Mouse (Mus musculus): ENCODE data around the gene Mvb12b.

Mvb12b gene

DNA sequence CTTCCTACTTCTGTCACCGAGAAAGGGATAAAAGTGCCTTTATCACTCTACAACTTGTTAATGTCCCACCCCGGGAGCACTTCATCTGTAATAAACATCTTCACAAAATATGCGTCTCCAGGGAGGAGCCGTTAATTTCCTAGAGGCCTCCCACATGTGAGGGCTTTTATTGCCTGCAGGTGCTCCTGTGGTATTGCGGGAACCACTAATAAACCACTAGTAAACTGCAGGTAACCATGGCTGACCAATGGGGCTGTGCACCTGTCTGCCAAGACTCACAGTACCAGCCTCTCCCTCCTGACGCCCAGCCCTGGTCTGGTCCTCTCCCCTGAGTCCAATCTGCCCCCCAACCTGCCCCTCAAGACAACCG lies 186.3 kb downstream of the Mvb12b start:
- in situ Hi-C loops (cut with MseI, MboI) = no loop called here

GRCm38 (mm10) chr2:33700581-33701445 lies 186.9 kb downstream of the Mvb12b start:
- in situ Hi-C loops (cut with MseI, MboI) = no loop called here

DNA sequence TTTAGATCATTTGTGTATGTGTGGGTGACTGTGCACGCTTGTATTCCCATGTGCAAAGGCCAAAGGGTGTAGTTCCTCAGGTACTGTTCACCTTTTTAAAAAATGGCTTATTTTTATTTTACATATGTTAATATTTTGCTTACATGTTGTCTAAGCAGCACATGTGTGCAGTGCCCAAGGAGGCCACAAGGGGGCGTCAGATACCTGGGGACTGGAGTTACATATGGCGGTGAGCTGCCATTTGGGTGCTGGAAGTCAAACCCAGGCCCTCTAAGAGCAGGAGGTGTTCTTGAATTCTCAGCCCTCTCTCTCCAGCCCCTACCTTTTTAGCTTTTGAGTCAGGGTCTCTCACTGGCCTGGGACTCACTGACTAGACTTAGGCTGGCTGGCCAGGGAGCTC lies 188.8 kb downstream of the Mvb12b start:
- in situ Hi-C loops (cut with MseI, MboI) = no loop called here

GRCm38 (mm10) chr2:33696428-33696827 lies 191.3 kb downstream of the Mvb12b start:
- in situ Hi-C loops (cut with MseI, MboI) = no loop called here

GRCm38 (mm10) chr2:33693931-33694330 lies 193.8 kb downstream of the Mvb12b start:
- in situ Hi-C loops (cut with MseI, MboI) = no loop called here

GRCm38 (mm10) chr2:33689880-33690462 lies 197.8 kb downstream of the Mvb12b start:
- in situ Hi-C loops (cut with MseI, MboI) = loop anchor here in 1 of 2 experiments (10.0 kb wide), 1 partner anchor 45 kb away; no protein-coding TSS in a partner anchor

- in situ Hi-C loops (cut with MseI, MboI) = loop anchor here in 1 of 2 experiments (10.0 kb wide), 1 partner anchor 45 kb away; no protein-coding TSS in a partner anchor
Measured at GRCm38 (mm10) chr2:33689155-33689879, 198.4 kb downstream of the Mvb12b start.

DNA sequence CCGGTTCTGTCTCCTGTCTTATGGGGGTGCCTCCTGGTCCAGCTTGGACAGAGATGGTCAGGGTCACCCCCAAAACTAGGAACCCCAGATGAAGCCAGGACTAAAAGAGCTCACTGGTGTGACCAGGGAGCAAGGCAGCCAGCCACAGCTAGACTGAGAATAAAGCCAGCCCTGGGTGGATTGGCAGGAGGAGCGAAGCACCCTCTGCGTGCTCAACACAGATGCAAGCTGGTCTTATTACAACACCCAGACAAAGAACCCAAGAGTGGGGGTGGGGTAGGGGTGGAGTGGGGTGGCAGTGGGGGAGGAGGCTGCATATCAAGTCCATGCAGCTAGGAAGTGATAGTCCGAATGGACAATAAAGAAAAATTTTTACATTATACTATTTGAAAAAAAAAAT lies 204.2 kb downstream of the Mvb12b start:
- in situ Hi-C loops (cut with MseI, MboI) = loop anchor here (5.0 to 10.0 kb wide), 2 partner anchors 49 to 51 kb away; no protein-coding TSS in a partner anchor

DNA sequence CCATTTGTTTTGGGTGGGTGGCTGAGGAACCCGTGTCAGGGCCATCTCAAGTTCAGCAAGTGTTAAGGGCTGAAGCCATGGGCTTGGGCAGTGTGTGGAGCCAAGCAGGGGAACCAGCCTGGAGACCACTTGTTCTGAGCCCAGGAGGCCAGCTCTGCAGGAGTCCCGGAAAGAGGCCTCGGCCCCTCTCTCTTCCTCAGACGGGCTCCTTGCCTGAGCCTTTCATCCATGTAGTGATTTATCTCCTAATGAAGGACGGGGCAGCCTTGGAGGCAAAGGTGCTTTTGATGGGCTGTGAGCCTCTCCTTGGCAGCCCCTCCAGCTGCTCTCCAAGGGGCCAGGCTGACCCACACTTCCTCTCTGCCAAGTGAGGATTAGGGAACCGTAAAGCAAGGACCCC lies 204.7 kb downstream of the Mvb12b start:
- in situ Hi-C loops (cut with MseI, MboI) = loop anchor here (5.0 to 10.0 kb wide), 2 partner anchors 49 to 52 kb away; no protein-coding TSS in a partner anchor

GRCm38 (mm10) chr2:33682219-33682618 lies 205.5 kb downstream of the Mvb12b start:
- in situ Hi-C loops (cut with MseI, MboI) = loop anchor here (5.0 to 10.0 kb wide), 2 partner anchors 50 to 53 kb away; no protein-coding TSS in a partner anchor

All from mouse trophoblast stem cell (cell line).